Mouse (Mus musculus): ENCODE results near the gene Svs1.

DNA sequence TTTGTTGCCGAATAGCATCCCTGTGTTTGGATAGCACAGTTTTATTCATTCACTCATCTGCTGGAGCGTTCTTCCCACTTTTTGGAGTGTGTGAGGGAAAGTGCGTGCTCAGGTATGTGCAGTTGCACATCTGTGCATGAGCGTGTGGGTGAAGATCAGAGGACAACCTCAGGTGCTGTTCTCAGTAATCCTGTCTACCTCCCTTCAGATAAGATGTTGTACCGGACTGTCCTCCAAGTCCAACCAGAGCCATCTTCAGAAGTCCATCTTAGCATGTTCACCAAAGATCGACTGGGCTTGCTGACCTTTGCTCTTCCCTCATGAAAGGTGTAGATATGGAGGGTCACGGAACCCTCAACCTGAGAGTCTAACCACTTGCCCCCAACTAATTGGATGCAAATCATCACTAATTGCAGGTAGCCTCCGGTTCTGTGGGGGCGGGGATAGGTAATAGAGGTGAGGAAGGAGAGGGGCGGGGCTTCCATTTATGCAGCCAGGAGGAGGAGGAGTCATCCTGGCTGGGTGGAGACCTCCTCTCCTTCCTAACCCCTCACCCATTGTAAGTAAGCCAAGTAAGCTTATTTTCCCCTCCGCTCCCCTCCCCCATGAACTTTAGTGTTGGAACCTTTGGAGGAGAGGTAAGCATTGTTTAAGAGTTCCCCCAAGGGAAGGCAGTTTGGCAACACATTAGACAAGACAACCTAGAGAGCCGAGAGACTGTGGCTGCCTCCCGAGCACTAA, 21.9 kb downstream of the Svs1 start:
- TF ChIP-seq CTCF (conservative IDR thresholded peaks at IDR 0.05; ENCODE audit: low read length) (no peak), NANOG (IDR thresholded peaks at IDR 0.05; ENCODE audit: borderline replicate concordance, low read length) (no peak)
